Mouse (Mus musculus): ENCODE measurements at regions not wholly inside any gene's neighbourhood (a gene's known extent, or its start where the extent isn't known, plus 50 kb on each side); places are given as distances from the start of the nearest gene placed in this dataset.

- no peak for ATAC-seq
Measured at GRCm38 (mm10) chr10:45763160-45763955, 185.7 kb downstream of the Hace1 start.

- ATAC-seq = no peak
Measured at GRCm38 (mm10) chr10:45779720-45780119, 202.1 kb downstream of the Hace1 start.

- ATAC-seq = no peak
Measured at GRCm38 (mm10) chr10:45783026-45783425, 205.4 kb downstream of the Hace1 start.

- ATAC-seq = no peak
Measured at GRCm38 (mm10) chr10:45783461-45784149, 206.0 kb downstream of the Hace1 start.

GRCm38 (mm10) chr10:45784150-45784479 is 206.5 kb downstream of the Hace1 start:
- ATAC-seq = no peak

- ATAC-seq = no peak
Measured at GRCm38 (mm10) chr10:45784575-45784974, 206.9 kb downstream of the Hace1 start.

- no peak for ATAC-seq
Measured at GRCm38 (mm10) chr10:45788356-45788755, 210.7 kb downstream of the Hace1 start.

GRCm38 (mm10) chr10:45795582-45795981 is 218.0 kb downstream of the Hace1 start:
- no peak for ATAC-seq

- ATAC-seq = no peak
Measured at GRCm38 (mm10) chr10:45800070-45800851, 222.6 kb downstream of the Hace1 start.

- no peak for ATAC-seq
Measured at GRCm38 (mm10) chr10:45801463-45801862, 223.8 kb downstream of the Hace1 start.

- ATAC-seq = no peak
Measured at GRCm38 (mm10) chr10:45806984-45807827, 229.6 kb downstream of the Hace1 start.

GRCm38 (mm10) chr10:45811882-45812281 is 234.3 kb downstream of the Hace1 start:
- ATAC-seq = no peak

- no peak for ATAC-seq
Measured at GRCm38 (mm10) chr10:45813804-45814203, 236.2 kb downstream of the Hace1 start.

GRCm38 (mm10) chr10:45816679-45817078 is 239.1 kb downstream of the Hace1 start:
- ATAC-seq = no peak

- ATAC-seq = no peak
Measured at GRCm38 (mm10) chr10:45820986-45821655, 243.5 kb downstream of the Hace1 start.

GRCm38 (mm10) chr10:45822251-45822650 is 244.6 kb downstream of the Hace1 start:
- ATAC-seq = no peak

- ATAC-seq = no peak
Measured at GRCm38 (mm10) chr10:45823612-45824011, 246.0 kb downstream of the Hace1 start.

GRCm38 (mm10) chr10:45848654-45849053 is 271.0 kb downstream of the Hace1 start:
- ATAC-seq = no peak

- no peak for ATAC-seq
Measured at GRCm38 (mm10) chr10:45849841-45850240, 272.2 kb downstream of the Hace1 start.

GRCm38 (mm10) chr10:45850625-45851024 is 273.0 kb downstream of the Hace1 start:
- no peak for ATAC-seq

- ATAC-seq = no peak
Measured at GRCm38 (mm10) chr10:45852688-45853087, 275.1 kb downstream of the Hace1 start.

GRCm38 (mm10) chr10:45855514-45855913 is 277.9 kb downstream of the Hace1 start:
- no peak for ATAC-seq

All from inflammation-experienced regulatory T-cells, adult 6 months (primary cell).